Mouse (Mus musculus) embryonic fibroblast, embryonic 13.5 days (primary cell): ENCODE results near the gene Rapgef2. TPM values are rescaled to one million over a fixed set of nuclear protein-coding genes. Genes with fewer than 3 reads are reported as not detected.

ENCODE experiments used
- H3K27ac ChIP-seq: 2 replicates; pipeline ENCODE4 v1.5.1; 2012; ENCODE audit warnings: low read length, control low read depth, inconsistent platforms; ENCODE audit not compliant: insufficient read depth
- H3K4me1 ChIP-seq: 2 replicates; pipeline ENCODE4 v1.6.1; 2011; ENCODE audit warnings: low read length; ENCODE audit not compliant: control insufficient read depth, insufficient read depth
- H3K4me3 ChIP-seq: 2 replicates; pipeline ENCODE4 v1.5.1; 2011; ENCODE audit warnings: mild to moderate bottlenecking, control low read depth, low read length; ENCODE audit not compliant: insufficient read depth
- CTCF ChIP-seq: IDR thresholded peaks from 2 replicates; pipeline ENCODE4 v1.5.1; 2011; ENCODE audit warnings: mild to moderate bottlenecking, control low read depth, low read length, moderate library complexity, borderline replicate concordance; ENCODE audit not compliant: insufficient read depth
- POLR2A ChIP-seq: IDR thresholded peaks from 2 replicates; pipeline ENCODE4 v1.6.1; 2011; ENCODE audit warnings: low read depth, mild to moderate bottlenecking, control low read depth, low read length, moderate library complexity
- polyA plus RNA-seq: library from polyadenylated mRNA; stranded (reverse); fragments of >200 nt; gene quantifications from 2 replicates; pipeline ENCODE4 v1.2.4, GENCODE M21; 2011; ENCODE audit warnings: low read depth; ENCODE audit not compliant: missing spikeins, insufficient read length

The Rapgef2 gene
- polyA plus RNA-seq, 1 experiment = 21.7 TPM

DNA sequence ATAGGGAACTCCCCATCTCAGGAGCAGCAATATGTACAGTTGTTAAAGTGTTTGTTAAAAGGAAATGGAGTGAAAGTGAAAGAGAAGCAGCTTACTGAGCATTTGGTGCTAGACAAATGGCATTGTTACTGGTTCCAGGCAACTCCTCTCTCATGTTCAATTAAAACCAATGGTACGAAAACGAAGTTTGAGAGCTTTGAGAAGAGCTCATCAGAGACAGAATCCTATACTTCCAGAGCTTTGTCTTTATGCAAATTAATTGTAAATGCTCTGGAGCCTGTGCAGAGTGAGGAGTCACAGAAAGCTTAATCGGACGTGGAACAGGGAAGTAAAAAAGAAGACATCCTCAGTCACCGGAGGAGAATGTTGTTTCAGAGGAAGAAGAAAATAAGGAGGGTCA lies 241.1 kb downstream of the Rapgef2 start:
- TF ChIP-seq POLR2A (no peak), CTCF (no peak)
- no peak overlapping the region for H3K4me3 ChIP-seq
- H3K27ac ChIP-seq = no peak overlapping the region
- H3K4me1 ChIP-seq = no peaks in the 10 kb centered on the region

DNA sequence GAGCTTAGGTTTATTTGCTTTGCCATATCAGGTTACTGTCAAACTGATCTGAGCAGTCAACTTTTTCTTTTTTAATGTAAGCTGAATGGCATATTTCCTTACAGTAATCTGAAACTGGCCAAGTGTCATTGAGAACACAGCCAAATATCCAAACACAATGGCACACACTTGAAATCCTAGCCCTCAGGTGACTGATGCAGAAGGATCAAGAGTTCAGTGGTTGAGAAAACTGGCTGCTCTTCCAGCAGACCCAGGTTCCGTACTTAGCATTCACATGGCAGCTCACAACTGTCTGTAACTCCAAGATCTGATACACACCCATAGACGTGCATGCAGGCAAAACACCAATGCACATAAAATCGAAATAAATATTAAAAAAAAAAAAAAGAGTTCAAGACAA lies 243.3 kb downstream of the Rapgef2 start:
- TF ChIP-seq CTCF (no peak), POLR2A (no peak)
- no peaks in the 10 kb centered on the region for H3K4me1 ChIP-seq
- no peak overlapping the region for H3K27ac ChIP-seq
- H3K4me3 ChIP-seq = no peak overlapping the region

DNA sequence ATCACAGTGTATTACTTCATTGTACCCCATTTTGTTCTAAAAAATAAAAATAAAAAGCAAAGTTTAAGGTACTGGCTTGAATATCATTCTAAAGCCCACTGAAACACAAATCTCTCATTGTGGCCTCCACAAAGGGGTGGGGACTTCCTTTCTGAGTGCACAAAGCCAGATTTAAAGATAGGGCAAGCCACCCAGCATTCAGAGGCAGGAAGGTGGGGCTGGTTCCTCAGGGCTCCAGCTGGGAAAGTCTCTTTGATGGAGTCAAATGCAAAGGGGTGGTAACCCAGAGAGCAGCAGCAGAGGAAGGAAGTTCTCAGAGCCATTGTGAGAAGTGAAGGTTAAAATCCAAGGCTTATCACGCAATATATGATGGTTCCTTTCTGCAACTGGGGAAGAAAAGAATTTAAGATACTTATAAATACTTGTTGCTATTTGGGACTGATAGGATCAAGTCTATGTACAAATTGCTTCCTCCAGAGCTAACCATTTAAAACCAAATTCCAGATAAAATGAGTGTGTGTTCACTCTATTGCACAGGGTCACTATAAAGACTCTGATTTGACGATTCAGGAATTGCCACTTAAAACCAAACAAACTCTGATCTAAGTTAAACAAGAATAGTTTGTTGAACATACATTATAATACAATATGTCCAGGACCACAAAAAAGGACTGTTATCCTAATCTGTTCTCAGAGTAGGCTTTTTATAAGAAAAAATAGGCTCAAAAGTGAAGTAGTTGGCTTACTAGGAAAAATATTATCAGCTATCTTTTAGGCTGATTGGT lies 246.5 kb downstream of the Rapgef2 start:
- H3K4me1 ChIP-seq = no peaks in the 10 kb centered on the region
- no peak overlapping the region for H3K27ac ChIP-seq
- TF ChIP-seq CTCF = no peak
- no peak for TF ChIP-seq POLR2A
- H3K4me3 ChIP-seq = no peak overlapping the region

DNA sequence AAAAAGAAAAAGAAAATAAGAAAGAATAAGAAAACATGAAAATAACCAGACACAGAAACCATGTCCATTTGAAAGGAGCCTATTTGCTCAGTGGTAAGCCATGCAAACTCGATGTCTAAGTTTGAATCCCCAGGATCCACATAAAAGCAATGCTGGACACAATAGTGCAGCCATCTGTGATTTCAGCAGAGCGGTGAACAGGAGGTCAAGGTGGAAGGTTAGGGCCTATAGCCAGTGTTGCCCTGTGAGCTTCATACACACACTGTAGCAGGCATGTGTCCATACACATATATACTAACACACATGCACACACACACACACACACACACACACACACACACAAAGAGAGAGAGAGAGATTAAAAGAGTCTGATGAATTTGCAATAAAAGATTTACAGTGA lies 247.3 kb downstream of the Rapgef2 start:
- no peak overlapping the region for H3K4me3 ChIP-seq
- TF ChIP-seq CTCF = no peak
- TF ChIP-seq POLR2A = no peak
- H3K27ac ChIP-seq = no peak overlapping the region
- H3K4me1 ChIP-seq = no peaks in the 10 kb centered on the region

DNA sequence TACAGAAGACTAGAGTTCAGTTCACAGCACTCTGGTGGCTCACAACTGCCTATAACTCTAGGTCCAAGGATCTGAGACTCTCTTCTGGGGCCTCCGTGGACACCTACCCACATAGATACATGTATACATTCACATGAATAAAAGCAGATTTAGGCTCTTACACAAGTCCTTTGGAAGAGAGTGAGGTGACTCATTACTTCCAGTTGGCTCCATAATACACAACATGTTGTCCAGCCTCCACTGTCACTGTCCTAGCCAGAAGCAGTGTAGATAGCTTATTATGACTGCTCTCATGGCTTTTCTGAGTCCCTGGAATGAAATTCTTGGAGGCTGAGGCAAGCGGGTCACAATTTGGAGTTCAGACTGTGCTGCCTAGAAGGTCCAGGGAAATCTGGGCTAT lies 251.9 kb downstream of the Rapgef2 start:
- no peak overlapping the region for H3K27ac ChIP-seq
- no peak overlapping the region for H3K4me3 ChIP-seq
- no peaks in the 10 kb centered on the region for H3K4me1 ChIP-seq
- TF ChIP-seq POLR2A (no peak), CTCF (no peak)

DNA sequence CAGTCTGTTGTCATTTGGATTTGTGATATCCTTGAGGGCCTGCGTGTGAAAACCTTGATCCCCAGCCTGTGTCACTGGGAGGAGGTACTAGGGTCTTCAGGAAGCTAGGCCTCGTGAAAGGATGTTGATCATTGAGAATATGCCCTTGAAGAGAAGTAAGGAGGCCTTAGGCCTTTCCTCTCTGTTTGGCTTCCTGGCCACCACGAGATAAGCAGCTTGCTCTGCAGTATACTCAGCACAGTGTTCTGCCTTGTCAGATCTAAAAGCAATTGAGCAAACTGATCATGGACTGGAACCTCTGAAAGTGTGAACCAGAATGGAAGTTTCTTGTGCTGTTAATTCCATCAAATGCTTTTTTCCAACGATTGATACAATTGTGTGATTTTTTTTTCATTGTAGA lies 255.5 kb downstream of the Rapgef2 start:
- Histone ChIP-seq H3K4me3 (no peak overlapping the region), H3K4me1 (no peaks in the 10 kb centered on the region), H3K27ac (no peak overlapping the region)
- TF ChIP-seq POLR2A = no peak
- TF ChIP-seq CTCF = no peak

DNA sequence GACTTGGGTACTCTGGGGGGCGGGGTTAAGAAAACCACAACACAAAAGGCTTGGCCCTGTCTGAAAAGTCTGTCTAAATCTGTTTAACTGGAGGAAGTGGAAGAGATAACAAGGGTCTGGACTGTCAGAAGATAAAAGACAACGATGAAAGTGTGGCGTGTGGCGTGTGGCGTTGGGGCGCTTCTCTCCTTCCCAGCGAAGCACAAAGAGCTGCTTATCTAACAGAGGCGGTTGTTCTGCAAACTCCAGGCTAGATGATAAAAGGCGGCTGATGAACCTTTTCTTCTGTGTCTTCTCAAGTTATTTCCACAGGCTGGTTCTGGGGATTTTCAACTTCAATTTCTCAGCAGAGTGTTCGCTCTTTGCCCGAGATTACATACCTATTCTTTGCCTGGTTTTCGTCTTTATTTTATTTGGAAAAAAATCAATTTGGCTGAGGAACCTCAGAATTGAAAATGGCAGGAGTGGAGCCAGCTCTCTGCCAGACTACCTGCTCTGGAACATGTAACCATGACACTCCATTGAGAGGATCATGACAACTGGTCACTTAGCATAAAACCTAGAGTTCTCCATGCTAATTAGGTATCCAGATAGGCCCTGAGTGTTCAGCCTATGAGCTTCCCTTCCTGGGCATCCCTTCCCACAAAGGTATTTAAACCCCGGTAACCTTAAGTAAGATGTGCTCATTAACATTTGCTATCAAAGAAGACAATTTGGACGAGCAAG lies 258.0 kb downstream of the Rapgef2 start:
- no peaks in the 10 kb centered on the region for H3K4me1 ChIP-seq
- TF ChIP-seq CTCF (no peak), POLR2A (no peak)
- H3K27ac ChIP-seq = no peak overlapping the region
- H3K4me3 ChIP-seq = no peak overlapping the region

DNA sequence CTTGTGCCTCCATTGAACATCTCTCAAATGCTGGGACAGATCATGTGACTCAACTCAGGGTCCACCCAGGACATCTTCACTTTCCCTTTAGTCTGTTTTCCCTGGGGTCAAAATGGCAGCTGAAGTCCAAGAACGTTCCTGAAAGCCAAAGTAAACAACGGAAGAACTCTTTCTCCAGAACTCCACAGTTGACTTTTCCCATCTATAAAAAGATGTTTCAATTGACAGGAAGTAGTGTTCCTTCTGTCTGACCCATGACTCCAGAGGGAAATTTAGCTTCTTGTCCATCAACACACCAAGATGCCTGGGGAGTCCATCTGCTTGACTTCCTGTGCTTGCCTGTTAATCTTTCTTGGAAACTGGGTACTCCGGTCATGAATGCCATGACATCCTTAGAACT lies 260.3 kb downstream of the Rapgef2 start:
- no peak overlapping the region for H3K4me3 ChIP-seq
- H3K4me1 ChIP-seq = no peaks in the 10 kb centered on the region
- H3K27ac ChIP-seq = no peak overlapping the region
- TF ChIP-seq CTCF (no peak), POLR2A (no peak)

DNA sequence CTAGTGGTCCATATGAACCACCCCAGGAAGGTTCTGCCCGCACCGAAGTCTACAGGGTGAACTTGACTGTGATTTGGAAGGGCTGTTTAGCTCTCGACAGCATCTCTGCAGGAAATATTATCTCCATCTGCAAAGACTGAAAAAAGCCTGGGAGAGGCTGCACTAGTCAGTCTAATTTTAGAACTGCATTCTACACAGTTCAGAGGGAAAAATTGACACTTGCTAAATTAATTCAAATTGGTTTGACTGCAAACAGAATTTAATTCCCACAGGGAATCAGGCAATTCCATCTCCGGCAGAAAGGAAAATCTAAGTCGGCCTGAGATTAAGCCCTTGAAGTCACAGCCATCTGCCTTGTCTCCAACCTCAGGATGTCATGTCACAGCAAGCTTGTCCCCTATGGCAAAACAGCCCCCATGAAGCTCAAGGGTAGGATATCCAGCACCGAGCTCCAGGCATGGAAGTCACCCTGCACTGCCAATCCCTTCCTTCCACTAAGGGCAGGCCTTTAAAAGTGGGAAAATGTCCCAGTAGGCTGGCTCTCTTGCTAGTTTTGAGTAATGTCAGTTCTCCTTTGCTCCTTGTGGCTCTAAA lies 262.5 kb downstream of the Rapgef2 start:
- no peak overlapping the region for H3K4me3 ChIP-seq
- H3K27ac ChIP-seq = no peak overlapping the region
- no peaks in the 10 kb centered on the region for H3K4me1 ChIP-seq
- no peak for TF ChIP-seq CTCF
- no peak for TF ChIP-seq POLR2A

DNA sequence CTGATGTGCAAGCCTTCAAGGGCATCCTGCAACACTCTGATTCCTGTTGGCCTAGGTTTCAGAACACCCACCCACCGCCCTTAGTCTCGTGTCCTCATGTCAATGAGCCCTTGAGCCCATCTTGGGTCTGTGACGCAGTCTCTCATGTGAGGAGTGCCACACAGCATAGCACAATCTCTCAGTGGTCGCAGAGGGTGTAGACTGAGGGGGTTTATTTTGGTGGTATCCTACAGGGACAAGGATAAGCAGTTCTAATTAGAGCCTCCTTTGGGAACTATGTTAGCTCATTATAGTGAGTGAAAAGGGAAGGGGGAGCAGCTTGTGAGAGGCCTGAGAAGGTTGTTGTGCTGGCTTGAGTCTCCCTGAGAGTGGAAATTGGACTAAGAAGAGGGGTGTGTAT lies 263.6 kb downstream of the Rapgef2 start:
- no peak overlapping the region for H3K4me3 ChIP-seq
- H3K27ac ChIP-seq = no peak overlapping the region
- TF ChIP-seq POLR2A (no peak), CTCF (no peak)
- H3K4me1 ChIP-seq = no peaks in the 10 kb centered on the region
